In genomic region chr5:33371137-33371536, GRCm38 (mm10) we compare ENCODE assay signal across 8 mouse cellular contexts. TPM values are rescaled to one million over a fixed set of nuclear protein-coding genes. Genes with fewer than 3 reads are reported as not detected.
DNase-seq lines count a peak whose midpoint lies in the region; ATAC-seq and TF ChIP-seq lines count a peak whose summit lies in the region.

No protein-coding gene starts in this region.

- ATAC-seq in kidney, embryonic 14.5 days (ENCODE audit: low FRiP score, low TSS enrichment) = no peak
- ATAC-seq in liver, embryonic 15.5 days (ENCODE audit: insufficient read depth) = peak; percentile 75
- ATAC-seq in stomach, postnatal 0 days (ENCODE audit: low FRiP score, low TSS enrichment) = peak; percentile 12; the same call in 1 of the 2 replicates

- H3K4me2 ChIP-seq in kidney, embryonic 14.5 days (replicated peaks; ENCODE audit: low read depth, low read length) = no peak overlapping the region
- peak overlapping the region; percentile 49 for H3K4me2 ChIP-seq in liver, embryonic 15.5 days
- no peak overlapping the region for H3K4me2 ChIP-seq in stomach, postnatal 0 days (replicated peaks; ENCODE audit: low read depth)

- no peak overlapping the region for H3K4me3 ChIP-seq in kidney, embryonic 14.5 days (ENCODE audit: low read length)
- H3K4me3 ChIP-seq in liver, embryonic 15.5 days (replicated peaks) = peak overlapping the region; percentile 7
- H3K4me3 ChIP-seq in stomach, postnatal 0 days (ENCODE audit: low read depth, low read length) = no peak overlapping the region

- no peaks in the 10 kb centered on the region for H3K27me3 ChIP-seq in kidney, embryonic 14.5 days (ENCODE audit: control insufficient read depth, insufficient read depth, low read length)
- no peaks in the 10 kb centered on the region for H3K27me3 ChIP-seq in liver, embryonic 15.5 days
- no peaks in the 10 kb centered on the region for H3K27me3 ChIP-seq in stomach, postnatal 0 days (ENCODE audit: control insufficient read depth, insufficient read depth, low read length)

- H3K4me1 ChIP-seq in kidney, embryonic 14.5 days (ENCODE audit: control insufficient read depth, insufficient read depth, low read length) = no peaks in the 10 kb centered on the region
- peaks cover 26% of the 10 kb centered on the region for H3K4me1 ChIP-seq in liver, embryonic 15.5 days (replicated peaks)
- H3K4me1 ChIP-seq in stomach, postnatal 0 days (replicated peaks; ENCODE audit: control insufficient read depth, insufficient read depth) = no peaks in the 10 kb centered on the region

- TF ChIP-seq EP300 in stomach, postnatal 0 days (optimal IDR thresholded peaks at IDR 0.05) = no peak

- H3K36me3 ChIP-seq in kidney, embryonic 14.5 days (ENCODE audit: control insufficient read depth, insufficient read depth, low read length) = peaks cover 74% of the 10 kb centered on the region
- H3K36me3 ChIP-seq in liver, embryonic 15.5 days (replicated peaks) = peaks cover 80% of the 10 kb centered on the region
- H3K36me3 ChIP-seq in stomach, postnatal 0 days (ENCODE audit: control insufficient read depth, insufficient read depth, low read length) = peaks cover 32% of the 10 kb centered on the region

- no peak overlapping the region for H3K27ac ChIP-seq in kidney, embryonic 14.5 days (ENCODE audit: low read depth, low read length)
- H3K27ac ChIP-seq in liver, embryonic 15.5 days (replicated peaks) = peak overlapping the region; percentile 73
- H3K27ac ChIP-seq in stomach, postnatal 0 days (replicated peaks) = 0 out of 2 replicates have a peak overlapping the region, but pooled peaks have one; percentile 65

- H3K9me3 ChIP-seq in kidney, embryonic 14.5 days (ENCODE audit: control insufficient read depth, low read length) = no peaks in the 10 kb centered on the region
- H3K9me3 ChIP-seq in liver, embryonic 15.5 days (replicated peaks) = no peaks in the 10 kb centered on the region
- no peaks in the 10 kb centered on the region for H3K9me3 ChIP-seq in stomach, postnatal 0 days (ENCODE audit: control insufficient read depth, low read length)

- TF ChIP-seq CTCF in stomach, postnatal 0 days (IDR thresholded peaks at IDR 0.05; ENCODE audit: low read depth) = peak; percentile 74

- H3K9ac ChIP-seq in kidney, embryonic 14.5 days (ENCODE audit: low read depth, low read length) = no peak overlapping the region
- peak overlapping the region; percentile 27; the same call in 1 of the 2 replicates for H3K9ac ChIP-seq in liver, embryonic 15.5 days
- no peak overlapping the region for H3K9ac ChIP-seq in stomach, postnatal 0 days (ENCODE audit: low read length)

- DNase-seq in adrenal gland, postnatal 14 days = peak; percentile 32
- DNase-seq in adrenal gland, adult 18-20 months (ENCODE audit: low spot score in 2 of 2) = no peak
- peak; percentile 18 to 42 for DNase-seq in kidney, postnatal 4 days
- peak; percentile 28 for DNase-seq in ZHBTc4 (ENCODE audit: low read depth, low spot score)
- peak; percentile 55 for DNase-seq in stomach, postnatal 0 days (ENCODE audit: low spot score)
- DNase-seq in frontal cortex, postnatal 25 days (ENCODE audit: low spot score in 2 of 2) = no peak

RNA-seq across cellular contexts. Expression of gene Uvssa, which starts 7.2 kb away (rescaled TPM):
- 8.0 and 9.4 TPM in 2 replicates for total RNA-seq in adrenal gland, postnatal 14 days (2021)
- 1 to 10 TPM; 5.2 to 5.3 TPM for total RNA-seq in adrenal gland, adult 18-20 months (2021)
- 7.9 and 8.9 TPM in 2 replicates for polyA plus RNA-seq in kidney, embryonic 14.5 days (2014; fragmentation: Nextera tagmentation; extraction: Ambion mirVana)
- 2.5 and 2.8 TPM in 2 replicates for polyA plus RNA-seq in liver, embryonic 15.5 days (2015; fragmentation: Nextera tagmentation; extraction: Ambion mirVana)
- polyA plus RNA-seq in stomach, postnatal 0 days (2015; fragmentation: Nextera tagmentation; extraction: Ambion mirVana) = 4.5 and 5.0 TPM in 2 replicates

RNA-seq across cellular contexts. Expression of gene Maea, which starts 35.8 kb away (rescaled TPM):
- total RNA-seq in adrenal gland, postnatal 14 days (2021) = 88.2 and 94.6 TPM in 2 replicates
- total RNA-seq in adrenal gland, adult 18-20 months (2021) = 100 to 1,000 TPM; 111 to 122 TPM
- polyA plus RNA-seq in kidney, embryonic 14.5 days (2014; fragmentation: Nextera tagmentation; extraction: Ambion mirVana) = 97.9 and 133 TPM in 2 replicates
- 48.0 and 48.5 TPM in 2 replicates for polyA plus RNA-seq in liver, embryonic 15.5 days (2015; fragmentation: Nextera tagmentation; extraction: Ambion mirVana)
- 83.4 and 83.6 TPM in 2 replicates for polyA plus RNA-seq in stomach, postnatal 0 days (2015; fragmentation: Nextera tagmentation; extraction: Ambion mirVana)

Comparison
In these comparisons a context has a peak if more than half of its experiments do, and no peak if none do; other contexts are left out.
1. DNase-seq: peak in adrenal gland, postnatal 14 days (single experiment), kidney, postnatal 4 days (2 of 2), ZHBTc4 (single experiment) and stomach, postnatal 0 days (single experiment); none in adrenal gland, adult 18-20 months (0 of 2) and frontal cortex, postnatal 25 days (0 of 2).